Mouse (Mus musculus) midbrain, embryonic 15.5 days (tissue): ENCODE results near the gene Cbll1. TPM values are rescaled to one million over a fixed set of nuclear protein-coding genes. Genes with fewer than 3 reads are reported as not detected.
"Not testable (repeated sequence)": the region's sequence is repeated elsewhere in the genome, so short reads cannot be mapped to it uniquely, and the experiment has no call there.

Source experiments
- ATAC-seq: fragments of 200-750 bp; cut with Nextera tagmentation; replicated peaks from 2 replicates; pipeline ENCODE4 v1.8.0; 2017; ENCODE audit warnings: moderate TSS enrichment
- H3K27ac ChIP-seq: fragments of 300-500 bp; sonication (generic); 2 replicates; pipeline ENCODE4 v1.5.1; 2015; ENCODE audit warnings: mild to moderate bottlenecking, inconsistent platforms
- H3K27me3 ChIP-seq: fragments of 300-500 bp; sonication (generic); replicated peaks from 2 replicates; pipeline ENCODE4 v1.6.1; 2015; ENCODE audit warnings: inconsistent platforms
- H3K36me3 ChIP-seq: fragments of 300-500 bp; sonication (generic); replicated peaks from 2 replicates; pipeline ENCODE4 v1.6.1; 2015; ENCODE audit warnings: inconsistent platforms
- H3K4me1 ChIP-seq: fragments of 300-500 bp; sonication (generic); 2 replicates; pipeline ENCODE4 v1.6.1; 2015; ENCODE audit warnings: inconsistent platforms
- H3K4me2 ChIP-seq: fragments of 300-500 bp; sonication (generic); 2 replicates; pipeline ENCODE4 v1.6.1; 2015; ENCODE audit warnings: inconsistent platforms, mild to moderate bottlenecking, moderate library complexity
- H3K4me3 ChIP-seq: fragments of 300-500 bp; sonication (generic); 2 replicates; pipeline ENCODE4 v1.5.1; 2015; ENCODE audit warnings: mild to moderate bottlenecking, inconsistent platforms
- H3K9ac ChIP-seq: fragments of 300-500 bp; sonication (generic); 2 replicates; pipeline ENCODE4 v1.6.1; 2015; ENCODE audit warnings: mild to moderate bottlenecking, inconsistent platforms
- H3K9me3 ChIP-seq: fragments of 300-500 bp; sonication (generic); 2 replicates; pipeline ENCODE4 v1.6.1; 2016; ENCODE audit warnings: inconsistent platforms
- WGBS: fragments of 180-500 bp; shearing (Covaris S2); methylation state at CpG from one replicate; pipeline ENCODE4 v1.1.7; 2015; ENCODE audit warnings: mixed read lengths; 5-methylcytosine and 5-hydroxymethylcytosine counted together
- polyA plus RNA-seq: library from polyadenylated mRNA; unstranded; fragments of >200 nt; fragmentation: Nextera tagmentation; extraction: Ambion mirVana; gene quantifications from 2 replicates; pipeline ENCODE4 v1.2.1, GENCODE M21; 2015

Gene Cbll1
- polyA plus RNA-seq, 1 experiment from 2014 or later = 17.9 TPM

- no peak for ATAC-seq
- H3K4me2 ChIP-seq = no peak overlapping the region
- H3K27me3 ChIP-seq = no peaks in the 10 kb centered on the region
- H3K9ac ChIP-seq = no peak overlapping the region
- H3K9me3 ChIP-seq = no peaks in the 10 kb centered on the region
- H3K4me3 ChIP-seq = no peak overlapping the region
- H3K4me1 ChIP-seq = no peaks in the 10 kb centered on the region
- no peaks in the 10 kb centered on the region for H3K36me3 ChIP-seq
- WGBS = 85% methylated on average over 4 of the region's 4 CpGs
- H3K27ac ChIP-seq = no peak overlapping the region
Observed at GRCm38 (mm10) chr12:31462615-31463014, 36.8 kb downstream of the Cbll1 start.

DNA sequence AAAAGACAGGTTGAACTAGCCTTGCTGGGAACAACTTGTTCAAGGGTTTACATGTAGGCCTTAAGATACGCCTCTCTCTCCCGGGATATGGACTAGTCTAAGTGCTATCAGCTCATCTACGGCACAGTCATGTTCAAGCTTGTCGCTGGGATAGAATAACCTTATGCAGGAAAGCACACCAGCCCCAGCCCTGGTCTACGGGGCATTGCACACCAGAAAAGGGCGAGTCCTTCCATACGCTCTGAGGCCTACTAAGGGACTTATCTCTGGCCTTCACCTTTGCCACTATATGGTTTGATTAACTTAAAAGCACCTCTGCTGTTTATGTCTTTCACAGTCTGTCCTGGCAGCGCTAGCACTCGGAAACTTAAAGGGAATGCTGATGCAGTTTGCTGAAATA lies 38.0 kb downstream of the Cbll1 start:
- 93% methylated on average over 9 of the region's 9 CpGs for WGBS
- H3K9ac ChIP-seq = no peak overlapping the region

GRCm38 (mm10) chr12:31460270-31460669 lies 39.1 kb downstream of the Cbll1 start:
- H3K4me1 ChIP-seq, H3K9ac ChIP-seq, H3K27ac ChIP-seq, H3K9me3 ChIP-seq, H3K4me2 ChIP-seq, H3K4me3 ChIP-seq, H3K27me3 ChIP-seq, ATAC-seq, H3K36me3 ChIP-seq: not testable (repeated sequence)
- 43% methylated on average over 3 of the region's 3 CpGs for WGBS

More for the DNA sequence above, 38.0 kb downstream of the Cbll1 start:
- Histone ChIP-seq H3K4me3 (no peak overlapping the region), H3K4me2 (no peak overlapping the region), H3K4me1 (no peaks in the 10 kb centered on the region), H3K36me3 (no peaks in the 10 kb centered on the region), H3K27ac (no peak overlapping the region), H3K27me3 (no peaks in the 10 kb centered on the region), H3K9me3 (no peaks in the 10 kb centered on the region)
- ATAC-seq = no peak

- no peak overlapping the region for H3K9ac ChIP-seq
- H3K27ac ChIP-seq = no peak overlapping the region
- no peaks in the 10 kb centered on the region for H3K27me3 ChIP-seq
- H3K4me3 ChIP-seq = no peak overlapping the region
- no peaks in the 10 kb centered on the region for H3K9me3 ChIP-seq
- no peak overlapping the region for H3K4me2 ChIP-seq
- ATAC-seq = no peak
- H3K36me3 ChIP-seq = no peaks in the 10 kb centered on the region
- 76% methylated on average over 4 of the region's 4 CpGs for WGBS
- H3K4me1 ChIP-seq = no peaks in the 10 kb centered on the region
Observed at GRCm38 (mm10) chr12:31458474-31458873, 40.9 kb downstream of the Cbll1 start.

- Histone ChIP-seq H3K9me3 (no peaks in the 10 kb centered on the region), H3K4me2 (no peak overlapping the region), H3K4me3 (no peak overlapping the region), H3K9ac (no peak overlapping the region), H3K4me1 (no peaks in the 10 kb centered on the region), H3K36me3 (no peaks in the 10 kb centered on the region), H3K27me3 (no peaks in the 10 kb centered on the region), H3K27ac (no peak overlapping the region)
- 90% methylated on average over 9 of the region's 9 CpGs for WGBS
- ATAC-seq = no peak
Observed at GRCm38 (mm10) chr12:31456271-31456670, 43.1 kb downstream of the Cbll1 start.

- Histone ChIP-seq H3K4me2 (no peak overlapping the region), H3K4me1 (peaks cover under 1% of the 10 kb centered on the region), H3K27ac (no peak overlapping the region), H3K36me3 (no peaks in the 10 kb centered on the region), H3K27me3 (0 out of 2 replicates have a peak, but pooled peaks cover 3% of the 10 kb centered on the region), H3K9me3 (no peaks in the 10 kb centered on the region), H3K9ac (no peak overlapping the region), H3K4me3 (no peak overlapping the region)
- ATAC-seq = no peak
- WGBS = 88% methylated on average over 3 of the region's 3 CpGs
Observed at GRCm38 (mm10) chr12:31449341-31449740, 50.1 kb downstream of the Cbll1 start.

- H3K4me1 ChIP-seq = peaks cover 5% of the 10 kb centered on the region
- H3K27ac ChIP-seq = no peak overlapping the region
- H3K4me3 ChIP-seq = no peak overlapping the region
- no peak for ATAC-seq
- WGBS = 70% methylated on average over 6 of the region's 6 CpGs
- H3K9me3 ChIP-seq = no peaks in the 10 kb centered on the region
- H3K9ac ChIP-seq = no peak overlapping the region
- no peaks in the 10 kb centered on the region for H3K36me3 ChIP-seq
- H3K4me2 ChIP-seq = no peak overlapping the region
- 0 out of 2 replicates have a peak, but pooled peaks cover 3% of the 10 kb centered on the region for H3K27me3 ChIP-seq
Observed at GRCm38 (mm10) chr12:31444827-31445226, 54.6 kb downstream of the Cbll1 start.

DNA sequence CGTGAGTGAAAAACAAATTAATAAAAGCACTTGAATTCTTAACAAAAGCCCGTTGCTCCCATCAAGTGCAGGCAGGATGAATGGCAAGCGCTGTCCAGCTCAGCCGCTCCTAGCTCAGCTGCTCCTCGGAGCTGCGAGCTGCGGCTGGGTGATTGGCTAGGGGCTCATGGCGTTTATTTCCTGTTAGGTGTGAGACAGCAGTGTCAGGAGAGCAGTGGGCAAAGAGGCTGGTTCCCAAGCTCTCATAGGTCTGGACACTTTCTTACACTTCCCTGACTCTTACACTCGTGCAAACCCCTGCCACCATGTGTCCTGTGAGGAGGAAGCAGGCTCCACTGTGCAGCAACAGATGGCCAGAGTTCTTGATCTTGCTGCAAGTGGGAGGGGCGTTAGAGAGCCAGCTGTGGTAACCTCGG lies 55.3 kb downstream of the Cbll1 start:
- Histone ChIP-seq H3K27me3 (0 out of 2 replicates have a peak, but pooled peaks cover 3% of the 10 kb centered on the region), H3K9ac (no peak overlapping the region), H3K27ac (no peak overlapping the region), H3K4me3 (peak overlapping the region; percentile 23), H3K4me1 (peaks cover 5% of the 10 kb centered on the region), H3K36me3 (no peaks in the 10 kb centered on the region), H3K4me2 (peak overlapping the region; percentile 51), H3K9me3 (no peaks in the 10 kb centered on the region)
- WGBS = 3% methylated on average over 11 of the region's 11 CpGs
- peak; percentile 88 for ATAC-seq

DNA sequence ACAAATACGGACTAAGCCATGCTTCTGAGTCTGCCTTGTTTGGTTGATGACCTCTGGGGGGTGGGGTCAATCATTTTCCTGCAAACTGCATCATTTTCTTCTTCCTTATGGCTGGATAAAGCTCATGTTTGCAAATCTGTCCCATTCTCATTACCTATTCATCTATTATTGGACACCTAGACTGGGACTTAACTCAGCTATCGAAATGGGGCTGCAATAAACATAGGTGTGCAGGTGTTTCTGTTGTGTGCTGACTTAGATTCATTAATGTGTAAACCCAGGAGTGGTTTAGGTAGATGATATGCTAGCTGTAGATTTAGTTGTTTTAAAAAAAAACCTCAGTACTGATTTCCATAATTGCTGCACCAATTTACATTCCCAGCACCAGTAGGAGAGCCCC lies 59.8 kb downstream of the Cbll1 start:
- Histone ChIP-seq H3K4me2 (no peak overlapping the region), H3K27ac (no peak overlapping the region), H3K4me1 (peaks cover 5% of the 10 kb centered on the region), H3K27me3 (no peaks in the 10 kb centered on the region), H3K9me3 (no peaks in the 10 kb centered on the region), H3K9ac (no peak overlapping the region), H3K36me3 (no peaks in the 10 kb centered on the region), H3K4me3 (no peak overlapping the region)
- no peak for ATAC-seq
- WGBS = 86% methylated on average over 2 of the region's 2 CpGs

DNA sequence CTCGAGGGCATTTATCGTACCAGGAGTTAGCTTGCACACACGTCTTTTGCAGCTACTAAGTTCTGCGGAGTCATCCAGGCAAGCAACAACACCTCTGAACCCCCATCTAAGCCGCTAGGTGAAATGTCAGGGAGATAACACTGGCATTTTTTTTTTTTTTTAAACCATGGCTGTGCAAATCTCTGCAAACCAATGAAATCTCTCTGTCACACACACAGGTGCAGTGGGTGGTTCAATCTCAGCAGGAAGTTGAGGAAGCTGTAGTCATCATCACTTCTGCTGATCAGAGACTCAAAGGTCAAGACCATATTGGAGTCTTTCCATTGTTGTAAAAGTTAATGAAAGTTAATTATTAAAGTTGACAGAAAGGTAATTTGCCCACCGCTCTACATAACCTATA lies 61.6 kb downstream of the Cbll1 start:
- Histone ChIP-seq H3K36me3 (no peaks in the 10 kb centered on the region), H3K4me1 (no peaks in the 10 kb centered on the region), H3K9ac (no peak overlapping the region), H3K27me3 (no peaks in the 10 kb centered on the region), H3K27ac (no peak overlapping the region), H3K9me3 (no peaks in the 10 kb centered on the region), H3K4me3 (no peak overlapping the region), H3K4me2 (no peak overlapping the region)
- no peak for ATAC-seq
- 69% methylated on average over 6 of the region's 6 CpGs for WGBS

Other genes starting within 250 kb of the Cbll1 start
- gene Lamb1, start 234.4 kb downstream of the Cbll1 start, polyA plus RNA-seq = 16.6 and 16.8 TPM in 2 replicates
- 105 and 116 TPM in 2 replicates for gene Dld, start 148.2 kb downstream of the Cbll1 start, polyA plus RNA-seq
- gene Slc26a3, start 108.7 kb downstream of the Cbll1 start, polyA plus RNA-seq = 0.09 TPM in 1 of 2 replicates, not detected in the other
- gene Slc26a4, start 60.4 kb upstream of the Cbll1 start, polyA plus RNA-seq = 0.09 and 0.14 TPM in 2 replicates
- gene Bcap29, start 135.0 kb upstream of the Cbll1 start, polyA plus RNA-seq = 23.5 and 25.7 TPM in 2 replicates
- gene Dus4l, start 155.2 kb upstream of the Cbll1 start, polyA plus RNA-seq = 6.2 and 7.2 TPM in 2 replicates
- 26.1 and 28.4 TPM in 2 replicates for gene Cog5, start 155.3 kb upstream of the Cbll1 start, polyA plus RNA-seq
- gene Gpr22, start 214.3 kb upstream of the Cbll1 start, polyA plus RNA-seq = 19.2 and 22.4 TPM in 2 replicates